Comparison of ENCODE assay signal across 8 mouse cellular contexts in genomic region chr2:38286433-38286732, GRCm38 (mm10). TPM values are rescaled to one million over a fixed set of nuclear protein-coding genes. Genes with fewer than 3 reads are reported as not detected.
DNase-seq lines count a peak whose midpoint lies in the region; ATAC-seq and TF ChIP-seq lines count a peak whose summit lies in the region.

No protein-coding gene starts in this region.

- H3K4me2 ChIP-seq in lung, postnatal 0 days (replicated peaks; ENCODE audit: low read depth, low read length) = peak overlapping the region; percentile 84
- H3K4me2 ChIP-seq in embryonic facial prominence, embryonic 12.5 days (replicated peaks) = peak overlapping the region; percentile 81
- peak overlapping the region; percentile 77 for H3K4me2 ChIP-seq in intestine, embryonic 15.5 days (replicated peaks)
- peak overlapping the region; percentile 81 for H3K4me2 ChIP-seq in midbrain, embryonic 16.5 days (ENCODE audit: low read length)

- peak; percentile 21 for DNase-seq in lung, postnatal 0 days (ENCODE audit: low spot score)
- no peak for DNase-seq in lung, postnatal 14 days
- DNase-seq in cerebellum, adult 8-10 months = no peak
- no peak for DNase-seq in layer of hippocampus, adult 18-20 months (ENCODE audit: low spot score in 2 of 2)
- DNase-seq in left cerebral cortex, postnatal 14 days (ENCODE audit: low spot score in 2 of 2) = no peak

- intact Hi-C loops in left cerebral cortex, postnatal 14 days (cut with DNase I) = no loop called here

- no peak for TF ChIP-seq EP300 in lung, postnatal 0 days (IDR thresholded peaks at IDR 0.05)

- WGBS in lung, postnatal 0 days = 10% methylated on average over 4 of the region's 4 CpGs
- WGBS in embryonic facial prominence, embryonic 12.5 days = 8% methylated on average over 4 of the region's 4 CpGs
- 5% methylated on average over 4 of the region's 4 CpGs for WGBS in intestine, embryonic 15.5 days
- 12% methylated on average over 4 of the region's 4 CpGs for WGBS in midbrain, embryonic 16.5 days

- H3K27me3 ChIP-seq in lung, postnatal 0 days (replicated peaks; ENCODE audit: insufficient read depth, low read length) = no peaks in the 10 kb centered on the region
- H3K27me3 ChIP-seq in embryonic facial prominence, embryonic 12.5 days = no peaks in the 10 kb centered on the region
- no peaks in the 10 kb centered on the region for H3K27me3 ChIP-seq in intestine, embryonic 15.5 days (replicated peaks)
- H3K27me3 ChIP-seq in midbrain, embryonic 16.5 days (ENCODE audit: control insufficient read depth, insufficient read depth, low read depth, low read length) = no peaks in the 10 kb centered on the region

- no peaks in the 10 kb centered on the region for H3K4me1 ChIP-seq in lung, postnatal 0 days (ENCODE audit: insufficient read depth, low read depth, low read length)
- H3K4me1 ChIP-seq in embryonic facial prominence, embryonic 12.5 days = peaks cover 9% of the 10 kb centered on the region
- H3K4me1 ChIP-seq in intestine, embryonic 15.5 days (replicated peaks) = 0 out of 2 replicates have a peak, but pooled peaks cover 9% of the 10 kb centered on the region
- H3K4me1 ChIP-seq in midbrain, embryonic 16.5 days (ENCODE audit: control insufficient read depth, insufficient read depth, low read length) = peaks cover 14% of the 10 kb centered on the region

- no peaks in the 10 kb centered on the region for H3K9me3 ChIP-seq in lung, postnatal 0 days (ENCODE audit: low read length)
- H3K9me3 ChIP-seq in embryonic facial prominence, embryonic 12.5 days = no peaks in the 10 kb centered on the region
- no peaks in the 10 kb centered on the region for H3K9me3 ChIP-seq in intestine, embryonic 15.5 days
- no peaks in the 10 kb centered on the region for H3K9me3 ChIP-seq in midbrain, embryonic 16.5 days (replicated peaks; ENCODE audit: control insufficient read depth, low read length, poor library complexity, severe bottlenecking)

- no peak for ATAC-seq in lung, postnatal 0 days
- ATAC-seq in embryonic facial prominence, embryonic 12.5 days (ENCODE audit: insufficient number of reproducible peaks, insufficient read depth, low FRiP score, low TSS enrichment) = peak; percentile 26; the same call in 1 of the 2 replicates
- no peak; the same call in 1 of the 2 replicates for ATAC-seq in intestine, embryonic 15.5 days
- no peak for ATAC-seq in midbrain, embryonic 16.5 days

- peak overlapping the region; percentile 81 for H3K27ac ChIP-seq in lung, postnatal 0 days (ENCODE audit: low read length)
- peak overlapping the region; percentile 84 for H3K27ac ChIP-seq in embryonic facial prominence, embryonic 12.5 days
- H3K27ac ChIP-seq in intestine, embryonic 15.5 days = peak overlapping the region; percentile 94
- H3K27ac ChIP-seq in midbrain, embryonic 16.5 days (ENCODE audit: low read length) = peak overlapping the region; percentile 91

- peak overlapping the region; percentile 89 for H3K4me3 ChIP-seq in lung, postnatal 0 days (ENCODE audit: low read depth, low read length)
- peak overlapping the region; percentile 72 for H3K4me3 ChIP-seq in embryonic facial prominence, embryonic 12.5 days
- peak overlapping the region; percentile 85 for H3K4me3 ChIP-seq in intestine, embryonic 15.5 days (replicated peaks)
- H3K4me3 ChIP-seq in midbrain, embryonic 16.5 days (ENCODE audit: low read depth, low read length) = peak overlapping the region; percentile 88

- TF ChIP-seq CTCF in lung, postnatal 0 days (IDR thresholded peaks at IDR 0.05) = no peak

- H3K36me3 ChIP-seq in lung, postnatal 0 days (ENCODE audit: insufficient read depth, low read length) = no peaks in the 10 kb centered on the region
- H3K36me3 ChIP-seq in embryonic facial prominence, embryonic 12.5 days = no peaks in the 10 kb centered on the region
- no peaks in the 10 kb centered on the region for H3K36me3 ChIP-seq in intestine, embryonic 15.5 days
- H3K36me3 ChIP-seq in midbrain, embryonic 16.5 days (ENCODE audit: control insufficient read depth, insufficient read depth, low read length) = no peaks in the 10 kb centered on the region

- H3K9ac ChIP-seq in lung, postnatal 0 days (replicated peaks; ENCODE audit: low read depth) = peak overlapping the region; percentile 74; the same call in 1 of the 2 replicates
- peak overlapping the region; percentile 88 for H3K9ac ChIP-seq in embryonic facial prominence, embryonic 12.5 days
- peak overlapping the region; percentile 92 for H3K9ac ChIP-seq in intestine, embryonic 15.5 days
- peak overlapping the region; percentile 87 for H3K9ac ChIP-seq in midbrain, embryonic 16.5 days (ENCODE audit: low read depth, low read length)

RNA-seq across cellular contexts. Expression of gene Dennd1a, which starts 0.8 kb away (rescaled TPM):
- polyA plus RNA-seq in lung, postnatal 0 days (2015; fragmentation: Nextera tagmentation; extraction: Ambion mirVana) = 4.4 and 5.5 TPM in 2 replicates
- 17.9 and 21.4 TPM in 2 replicates for polyA plus RNA-seq in embryonic facial prominence, embryonic 12.5 days (2016; fragmentation: Nextera tagmentation; extraction: Ambion mirVana)
- polyA plus RNA-seq in intestine, embryonic 15.5 days (2015; fragmentation: Nextera tagmentation; extraction: Ambion mirVana) = 10.6 and 11.2 TPM in 2 replicates
- polyA plus RNA-seq in midbrain, embryonic 16.5 days (2015; fragmentation: Nextera tagmentation; extraction: Ambion mirVana) = 18.9 and 21.7 TPM in 2 replicates
- total RNA-seq in layer of hippocampus, adult 18-20 months (2021) = 10 to 100 TPM; 77.6 to 82.6 TPM
- 10 to 100 TPM; 68.5 to 70.1 TPM for total RNA-seq in left cerebral cortex, postnatal 14 days (2021)

RNA-seq across cellular contexts. Expression of gene Lhx2, which starts 52.7 kb away (rescaled TPM):
- not detected in 2 replicates for polyA plus RNA-seq in lung, postnatal 0 days (2015; fragmentation: Nextera tagmentation; extraction: Ambion mirVana)
- polyA plus RNA-seq in embryonic facial prominence, embryonic 12.5 days (2016; fragmentation: Nextera tagmentation; extraction: Ambion mirVana) = 18.4 and 22.2 TPM in 2 replicates
- polyA plus RNA-seq in intestine, embryonic 15.5 days (2015; fragmentation: Nextera tagmentation; extraction: Ambion mirVana) = 0.09 and 0.44 TPM in 2 replicates
- 37.1 and 44.3 TPM in 2 replicates for polyA plus RNA-seq in midbrain, embryonic 16.5 days (2015; fragmentation: Nextera tagmentation; extraction: Ambion mirVana)
- 100 to 1,000 TPM in 1 of 2 experiments, 10 to 100 TPM in 1; 94.8 to 106 TPM for total RNA-seq in layer of hippocampus, adult 18-20 months (2021)
- total RNA-seq in left cerebral cortex, postnatal 14 days (2021) = 10 to 100 TPM; 73.2 to 85.4 TPM

Comparison
In these comparisons a context has a peak if more than half of its experiments do, and no peak if none do; other contexts are left out.
1. RNA of gene Lhx2, which starts 52.7 kb away (polyA plus RNA-seq): 37.1 to 44.3 TPM in midbrain, embryonic 16.5 days and 18.4 to 22.2 TPM in embryonic facial prominence, embryonic 12.5 days; 0.09 to 0.44 TPM in intestine, embryonic 15.5 days and not detected in lung, postnatal 0 days; every median in the first group is over 10 times any median in the second.
2. Peak in every context shown above with its lines, with median percentiles within 50 percentile points of each other: H3K27ac ChIP-seq, H3K4me2 ChIP-seq, H3K4me3 ChIP-seq and H3K9ac ChIP-seq.